Mouse (Mus musculus) gonadal fat pad, adult 2 months (tissue): ENCODE results near the gene Slc12a5. TPM values are rescaled to one million over a fixed set of nuclear protein-coding genes. Genes with fewer than 3 reads are reported as not detected.

ENCODE experiments used
- DNase-seq: peaks from one replicate; pipeline ENCODE4 v3.0.0-alpha.2; 2012; ENCODE audit warnings: low read depth
- polyA plus RNA-seq: library from polyadenylated mRNA; depleted of rRNA; stranded (reverse); fragments of >200 nt; gene quantifications from 2 replicates; pipeline ENCODE4 v1.2.3, GENCODE M21; 2012

Slc12a5 gene
- polyA plus RNA-seq, 1 experiment = 2.0 TPM

GRCm38 (mm10) chr2:164947506-164947905 lies 13.1 kb upstream of the Slc12a5 start:
- DNase-seq = no peak

GRCm38 (mm10) chr2:164947930-164948329 lies 12.7 kb upstream of the Slc12a5 start:
- DNase-seq = no peak

DNA sequence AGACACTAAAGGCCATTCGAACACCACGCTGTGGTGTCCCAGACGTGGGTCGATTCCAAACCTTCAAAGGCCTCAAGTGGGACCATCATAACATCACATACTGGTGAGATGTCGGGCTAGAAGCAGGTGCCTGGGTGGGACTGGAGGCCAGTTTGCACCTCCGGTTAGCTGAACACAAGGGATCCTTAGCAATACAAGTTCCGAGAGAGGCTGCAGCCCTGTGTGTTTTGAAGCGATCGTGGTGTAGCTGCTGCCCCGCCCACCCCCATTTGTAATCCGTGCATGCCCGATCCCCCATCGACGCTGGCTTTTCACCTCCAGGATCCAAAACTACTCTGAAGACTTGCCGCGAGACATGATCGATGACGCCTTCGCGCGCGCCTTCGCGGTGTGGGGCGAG lies 11.6 kb upstream of the Slc12a5 start:
- DNase-seq = no peak

- DNase-seq = no peak
These were observed 10.1 kb upstream of the Slc12a5 start for GRCm38 (mm10) chr2:164950501-164950900.

DNA sequence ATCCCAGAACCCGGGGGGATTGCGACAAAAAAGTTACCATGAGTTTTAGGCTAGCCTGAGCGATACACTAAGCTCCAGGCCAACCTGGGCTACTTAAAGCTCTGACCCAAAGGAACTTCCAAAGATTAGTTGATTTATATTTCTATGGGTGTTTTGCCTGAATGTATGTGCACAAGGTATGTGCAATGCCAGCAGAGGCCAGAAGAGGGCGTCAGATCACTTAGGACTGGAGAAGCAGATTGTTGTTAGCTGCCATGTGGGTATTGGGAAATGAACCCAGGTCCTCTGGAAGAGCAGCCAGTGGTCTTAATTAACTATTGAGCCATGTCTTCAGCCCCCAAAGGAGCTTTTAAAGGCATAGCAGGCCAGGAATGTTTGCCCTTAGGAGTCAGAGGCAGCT lies 8.9 kb upstream of the Slc12a5 start:
- DNase-seq = no peak

- DNase-seq = no peak
These were observed 8.2 kb upstream of the Slc12a5 start for GRCm38 (mm10) chr2:164952448-164952847.

- DNase-seq = no peak
These were observed 7.4 kb upstream of the Slc12a5 start for GRCm38 (mm10) chr2:164953224-164953623.

DNA sequence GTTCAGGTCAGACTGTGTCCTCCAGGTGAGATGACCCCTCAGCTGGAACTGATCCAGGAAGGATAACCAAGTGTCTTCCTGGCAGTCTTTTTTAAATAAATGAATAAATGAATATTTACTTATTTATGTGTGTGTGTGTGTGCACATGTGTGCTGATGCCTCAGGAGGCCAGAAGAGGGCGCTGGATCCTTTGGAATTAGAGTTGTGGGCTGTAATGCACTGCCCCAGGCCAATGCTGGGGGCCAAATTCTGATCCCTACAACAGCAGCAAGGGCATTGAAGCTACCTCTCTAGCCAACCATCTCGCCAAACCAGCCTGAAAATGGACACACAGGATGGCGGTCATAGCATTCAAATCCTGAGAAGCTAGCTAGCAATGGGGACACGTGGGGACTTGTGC lies 4.9 kb upstream of the Slc12a5 start:
- no peak for DNase-seq

DNA sequence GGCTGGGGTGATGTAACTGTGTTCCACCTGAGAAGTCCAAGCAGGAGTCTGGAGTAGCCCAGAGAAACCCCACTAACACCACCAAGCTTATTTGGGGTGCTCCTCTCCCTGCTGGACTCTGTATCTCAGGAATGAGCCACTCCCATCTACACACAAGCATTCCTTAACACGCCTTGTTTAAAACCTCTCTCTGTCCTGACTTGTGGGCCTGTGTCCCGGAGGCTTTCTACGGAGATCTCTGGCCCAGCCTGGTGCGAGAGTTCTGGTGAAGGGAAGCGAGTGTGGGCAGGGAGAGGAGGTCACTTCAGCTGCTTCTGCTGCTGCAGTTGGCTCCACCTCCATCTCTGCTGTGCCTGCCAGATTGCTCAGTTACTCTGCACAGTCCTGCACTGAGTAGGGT lies 4.4 kb upstream of the Slc12a5 start:
- no peak for DNase-seq

DNA sequence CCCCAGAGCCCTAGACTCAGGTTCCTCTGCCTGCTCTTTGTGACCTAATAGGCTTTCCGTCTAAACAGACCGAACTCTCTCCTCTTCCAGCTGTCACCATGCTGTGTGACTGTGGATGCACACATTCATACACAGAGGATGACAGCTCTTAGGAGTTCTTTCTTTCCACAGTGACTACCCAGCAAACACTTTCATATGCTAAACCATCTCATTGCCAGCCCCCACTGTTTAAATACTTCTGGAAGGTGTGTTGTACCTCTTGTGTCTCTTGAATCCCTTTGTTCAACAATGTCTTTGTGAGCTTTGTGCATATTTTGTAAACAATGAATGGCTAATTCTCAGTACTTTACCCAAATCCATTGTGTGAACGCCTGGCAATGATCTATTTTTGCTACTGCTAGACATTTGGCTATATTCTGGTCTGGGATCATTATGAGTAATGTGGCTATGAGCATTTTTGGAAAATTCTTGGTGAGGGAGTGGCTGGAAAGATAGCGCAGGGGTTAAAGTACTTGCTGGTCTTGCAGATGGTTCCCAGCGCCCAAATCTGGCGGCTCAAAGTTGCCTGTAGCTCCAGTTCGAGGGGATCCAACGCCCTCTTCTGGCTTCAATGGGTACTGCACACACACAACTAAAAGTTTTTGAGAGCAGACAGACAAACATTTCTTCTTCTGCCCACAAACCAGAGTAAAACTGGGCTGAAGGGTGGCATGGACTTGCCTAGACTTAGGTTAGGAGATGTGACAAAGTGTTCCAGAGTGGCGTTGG lies 2.9 kb upstream of the Slc12a5 start:
- DNase-seq = no peak

DNA sequence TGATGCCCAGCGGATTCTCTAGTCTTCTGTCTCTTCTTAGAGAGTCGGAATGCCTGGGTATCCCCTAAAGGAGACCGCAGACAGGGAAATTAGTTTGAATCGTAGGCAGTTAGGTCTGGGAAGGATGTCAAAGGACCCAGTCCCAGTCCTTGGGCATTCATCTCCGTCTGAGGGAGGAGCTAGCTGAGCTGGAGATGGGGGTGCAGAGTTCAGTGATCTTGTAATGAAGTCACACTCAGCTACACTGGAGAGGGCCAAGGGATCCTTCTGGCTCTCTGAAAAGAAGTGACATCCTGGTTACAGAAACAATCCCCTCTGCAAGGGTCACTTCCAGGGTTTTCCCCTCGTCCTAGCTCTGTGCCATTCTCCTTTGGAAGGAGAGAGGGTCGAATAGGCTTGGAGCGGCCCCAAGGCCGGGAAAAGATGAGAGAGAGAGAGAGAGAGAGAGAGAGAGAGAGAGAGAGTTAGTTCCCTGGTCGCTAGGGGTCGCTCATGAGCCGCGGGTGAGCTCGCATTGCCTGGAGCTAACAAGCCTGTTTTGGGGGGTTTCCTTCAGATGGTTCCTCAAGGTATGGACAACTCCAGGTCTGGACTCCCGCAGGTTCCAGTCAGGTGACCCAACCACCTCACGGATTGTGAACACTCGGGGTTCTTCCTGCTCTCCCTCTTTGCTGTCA lies 1.0 kb downstream of the Slc12a5 start:
- no peak for DNase-seq

GRCm38 (mm10) chr2:164962183-164962580 lies 1.6 kb downstream of the Slc12a5 start:
- DNase-seq = no peak

DNA sequence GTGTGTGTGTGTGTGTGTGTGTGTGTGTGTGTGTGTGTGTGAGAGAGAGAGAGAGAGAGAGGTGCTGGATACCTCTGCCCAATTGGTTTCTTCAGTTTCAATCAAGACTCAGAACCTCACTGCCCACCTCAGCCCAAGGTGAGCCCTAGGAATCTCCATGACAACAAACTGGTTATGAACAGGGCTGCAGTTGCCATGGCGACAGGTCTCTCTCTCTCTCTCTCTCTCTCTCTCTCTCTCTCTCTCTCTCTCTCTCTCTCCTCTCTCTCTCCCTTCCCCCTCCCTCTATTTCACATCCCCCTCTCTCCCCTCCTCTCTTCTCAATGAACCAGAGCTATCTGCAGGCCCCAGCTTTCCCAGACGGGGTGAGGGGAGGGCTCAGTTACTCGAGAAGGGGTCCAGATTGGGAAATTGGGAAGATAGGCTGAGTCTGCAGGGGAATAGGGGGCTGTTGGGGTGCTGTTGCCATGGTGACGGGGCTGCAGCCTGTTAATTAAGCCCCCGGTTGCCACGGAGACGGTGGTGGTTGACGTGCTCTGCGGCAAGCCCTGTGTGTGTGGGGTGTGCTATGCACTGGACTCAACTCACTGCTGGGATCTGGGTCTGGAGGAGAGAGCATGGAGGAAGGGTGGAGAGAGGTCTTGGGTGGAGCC lies 3.8 kb downstream of the Slc12a5 start:
- no peak for DNase-seq

- DNase-seq = no peak
These were observed 4.4 kb downstream of the Slc12a5 start for GRCm38 (mm10) chr2:164964981-164965380.

DNA sequence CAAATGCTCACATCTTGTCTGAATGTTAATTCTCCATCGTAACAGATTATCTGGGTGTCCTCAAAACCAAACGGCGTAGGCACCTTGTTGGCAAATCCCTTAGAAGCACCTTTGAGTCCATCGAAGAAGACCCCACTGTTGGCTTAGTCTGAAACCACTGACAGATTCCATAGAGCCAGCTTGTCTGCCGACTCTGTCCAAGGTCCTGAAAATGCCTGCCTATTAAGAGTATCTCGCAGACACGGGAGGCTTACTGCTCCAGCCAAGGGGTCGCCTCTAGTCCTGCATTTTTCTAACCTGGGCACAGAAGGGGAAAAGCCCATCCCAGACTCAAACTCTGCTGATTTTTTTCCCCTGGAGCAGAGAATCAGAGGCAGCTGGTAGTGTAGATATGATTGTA lies 5.8 kb downstream of the Slc12a5 start:
- DNase-seq = no peak

GRCm38 (mm10) chr2:164967193-164967592 lies 6.6 kb downstream of the Slc12a5 start:
- DNase-seq = no peak

DNA sequence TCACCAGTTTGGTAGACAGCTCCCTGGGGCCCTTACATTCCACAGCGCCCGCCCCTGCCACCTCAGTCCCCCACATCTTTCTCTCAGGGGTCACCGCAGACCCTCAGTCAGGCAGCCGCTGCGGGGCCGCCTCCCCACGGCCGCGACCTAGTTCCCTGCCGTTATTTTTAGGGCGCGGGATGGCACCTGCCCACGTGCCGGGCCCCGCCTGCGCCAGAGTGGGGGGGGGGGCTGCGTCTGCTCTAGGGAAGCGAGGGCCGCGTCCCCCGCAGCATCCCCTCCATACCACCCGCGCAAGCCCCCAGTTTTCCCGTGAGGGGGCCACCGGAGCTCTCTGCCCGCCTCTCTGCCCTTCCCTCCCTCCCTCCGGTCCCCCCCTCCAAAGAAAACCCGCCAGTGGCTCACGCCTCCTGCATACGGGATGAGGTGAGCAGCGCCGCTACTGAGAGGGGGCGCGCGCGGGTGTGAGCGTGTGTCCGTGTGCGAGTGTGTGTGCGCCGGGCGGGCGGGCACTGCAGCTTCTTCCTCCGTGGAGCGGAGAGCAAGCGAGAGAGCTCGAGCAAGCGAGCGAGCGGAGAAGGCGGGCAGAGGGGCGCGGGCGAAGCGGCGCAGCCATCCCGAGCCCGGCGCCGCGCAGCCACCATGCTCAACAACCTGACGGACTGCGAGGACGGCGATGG lies 7.3 kb downstream of the Slc12a5 start:
- no peak for DNase-seq

GRCm38 (mm10) chr2:164968451-164968851 lies 7.8 kb downstream of the Slc12a5 start:
- no peak for DNase-seq

DNA sequence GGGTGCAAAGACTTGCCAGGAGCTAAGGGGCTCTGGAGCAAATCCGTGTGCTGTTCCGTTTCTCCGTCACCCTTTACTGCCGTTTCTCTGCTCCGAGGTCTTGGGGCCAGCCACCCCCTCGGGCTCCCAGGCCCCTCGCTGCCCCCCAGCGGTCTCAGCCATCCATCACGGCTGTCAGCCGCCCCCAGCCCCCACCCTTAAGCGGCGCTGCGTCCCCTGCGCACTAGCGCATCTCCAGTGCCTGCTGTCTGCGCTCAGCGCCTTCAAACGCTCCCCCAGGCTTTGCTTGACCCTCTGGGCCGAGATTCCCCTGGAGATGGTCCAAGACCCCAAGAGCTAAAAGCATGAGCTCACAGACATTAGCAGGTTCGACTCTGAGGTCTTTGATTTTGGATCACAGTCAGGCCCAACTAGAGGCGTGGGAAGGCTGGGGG lies 8.8 kb downstream of the Slc12a5 start:
- no peak for DNase-seq

GRCm38 (mm10) chr2:164970631-164971196 lies 10.1 kb downstream of the Slc12a5 start:
- DNase-seq = no peak

DNA sequence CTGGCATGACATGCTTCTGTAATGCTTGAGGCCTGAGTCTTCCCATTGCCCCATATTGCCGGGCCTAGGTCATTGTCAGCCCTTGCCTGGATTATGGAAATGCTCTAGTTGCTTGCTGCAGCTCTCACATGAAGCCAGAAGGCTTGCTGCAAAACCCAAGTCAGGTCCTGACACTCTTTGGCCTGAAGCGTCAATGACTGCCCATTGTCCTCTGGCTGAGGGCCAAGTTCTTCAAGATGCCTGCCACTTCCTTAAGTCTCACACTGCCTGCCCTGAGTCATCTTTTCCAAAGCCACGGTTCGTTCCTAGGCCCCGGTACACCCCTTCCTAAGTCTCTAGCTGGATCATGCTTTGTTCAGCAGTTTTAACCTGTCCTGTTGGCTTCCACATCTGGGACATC lies 12.0 kb downstream of the Slc12a5 start:
- no peak for DNase-seq

GRCm38 (mm10) chr2:164975611-164976010 lies 15.0 kb downstream of the Slc12a5 start:
- no peak for DNase-seq
